Mouse (Mus musculus): Measurements from ENCODE around the gene Bcl2l13.

GRCm38 (mm10) chr6:120894089-120894488, 58.1 kb downstream of the Bcl2l13 start:
- TF ChIP-seq GATA1 (IDR thresholded peaks at IDR 0.05; ENCODE audit: low read length), result no peak
- no peak for TF ChIP-seq TAL1 (IDR thresholded peaks at IDR 0.05; ENCODE audit: low read length)

Measured in erythroblast, embryonic 14.5 days (primary cell).